Mouse (Mus musculus) frontal cortex, adult (tissue): ENCODE results near the gene Arl6ip1.
"Not testable (repeated sequence)": the region's sequence is repeated elsewhere in the genome, so short reads cannot be mapped to it uniquely, and the experiment has no call there.

ENCODE experiments used
- ATAC-seq: cut with Nextera tagmentation; 2 replicates; pipeline ENCODE4 v1.9.2; 2017; ENCODE audit warnings: mild to moderate bottlenecking, moderate library complexity, mixed read lengths; ENCODE audit not compliant: low TSS enrichment

Arl6ip1 gene

DNA sequence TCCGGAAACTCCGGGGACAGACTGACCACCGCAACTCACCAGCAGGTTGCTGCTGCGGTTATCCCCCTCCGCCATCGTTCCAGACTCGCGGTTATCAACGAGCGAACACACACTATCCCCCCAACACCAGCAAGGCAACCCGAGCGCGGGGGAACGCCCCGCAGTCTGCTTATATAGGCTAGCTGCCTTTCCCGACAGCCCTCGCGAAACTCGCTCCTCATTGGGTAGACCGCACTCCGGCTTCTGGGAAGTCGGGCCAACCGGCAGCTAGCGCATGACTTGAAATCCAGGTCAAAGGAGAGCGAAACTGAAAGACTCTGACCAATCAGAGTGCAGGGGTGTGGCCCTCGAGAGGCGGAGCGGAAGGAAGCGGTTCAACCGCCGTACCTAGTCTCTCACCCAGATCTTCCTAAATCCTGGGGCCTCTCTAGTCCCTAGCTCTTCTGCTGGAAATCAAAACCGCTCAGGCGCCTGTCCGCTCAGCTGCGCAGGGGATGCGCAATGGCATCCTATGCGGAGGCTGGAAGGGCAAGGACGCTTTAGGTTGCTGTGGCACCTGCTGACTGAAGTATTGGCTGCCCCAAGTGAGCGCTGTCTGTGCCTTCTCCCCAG lies at the start of gene Arl6ip1:
Arl6ip1 (minus strand) TSS at position 233 of the 612 bp plus-strand sequence.
- ATAC-seq, result peak; percentile 98

DNA sequence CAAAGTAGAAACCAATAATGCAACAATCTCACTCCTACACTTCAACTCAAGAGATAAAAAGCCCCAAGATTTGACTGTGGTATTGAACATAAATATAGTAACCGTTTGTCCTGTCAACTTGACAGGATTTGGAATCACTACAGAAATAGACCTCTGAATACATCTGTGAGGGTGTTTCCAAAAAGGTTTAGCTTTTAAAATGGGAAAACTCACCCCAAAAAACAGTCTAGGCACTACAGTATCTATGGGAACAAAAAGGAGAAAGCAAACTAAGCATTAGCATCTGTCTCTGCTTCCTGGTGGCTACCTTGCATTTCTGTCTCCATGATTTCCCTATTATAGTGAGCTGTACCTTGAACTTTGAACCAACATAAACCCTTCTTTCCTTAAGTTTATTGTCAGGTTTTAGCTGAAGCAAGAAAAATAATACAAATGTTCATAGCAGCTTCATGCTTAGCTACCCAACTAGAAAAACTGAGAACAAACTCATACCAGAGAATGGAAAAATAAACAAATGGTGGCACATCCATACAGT lies 46.4 kb upstream of the Arl6ip1 start:
- peak; percentile 72 for ATAC-seq

DNA sequence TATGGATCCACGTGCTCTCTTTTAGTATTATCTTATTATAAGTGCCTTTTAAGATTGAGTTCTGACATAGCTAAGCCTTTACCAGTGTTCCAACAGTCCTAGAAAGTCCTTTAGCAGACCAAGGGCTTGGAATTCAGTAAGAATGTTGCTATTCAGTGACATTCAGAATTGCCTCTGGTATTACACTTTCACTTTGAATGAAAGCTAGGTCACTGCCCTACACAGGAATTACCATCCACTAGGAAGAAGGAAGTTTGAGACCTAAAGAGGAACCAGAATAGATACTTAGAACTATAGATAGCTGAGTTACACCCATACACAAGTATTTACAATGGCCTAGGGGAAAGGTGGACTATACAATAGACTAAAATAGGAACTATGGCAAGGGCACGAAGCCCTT lies 40.7 kb upstream of the Arl6ip1 start:
- not testable (repeated sequence) for ATAC-seq

- no peak for ATAC-seq
Measured at GRCm38 (mm10) chr7:118163006-118163405, 33.5 kb upstream of the Arl6ip1 start.

DNA sequence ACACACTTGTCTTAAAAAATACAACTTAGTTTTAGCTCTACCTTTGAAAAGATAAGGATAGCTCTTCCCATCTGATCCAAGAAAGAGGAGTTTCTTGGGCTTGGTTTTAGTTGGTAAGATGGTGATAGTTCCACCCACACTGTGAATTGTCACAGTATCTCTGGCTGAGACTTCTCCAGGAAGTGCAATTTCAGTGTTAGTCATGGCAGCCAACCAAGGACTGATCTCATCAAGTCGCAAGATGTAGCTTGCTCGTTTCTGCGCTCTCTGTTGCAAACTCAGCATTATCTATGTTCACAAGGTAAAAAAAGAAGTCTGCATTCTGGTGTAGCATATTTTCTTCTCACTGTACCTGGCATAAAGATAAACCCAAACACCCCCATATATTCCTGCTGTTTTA lies 30.7 kb upstream of the Arl6ip1 start:
- ATAC-seq, result peak; percentile 99

GRCm38 (mm10) chr7:118156461-118156860 lies 27.0 kb upstream of the Arl6ip1 start:
- no peak for ATAC-seq

DNA sequence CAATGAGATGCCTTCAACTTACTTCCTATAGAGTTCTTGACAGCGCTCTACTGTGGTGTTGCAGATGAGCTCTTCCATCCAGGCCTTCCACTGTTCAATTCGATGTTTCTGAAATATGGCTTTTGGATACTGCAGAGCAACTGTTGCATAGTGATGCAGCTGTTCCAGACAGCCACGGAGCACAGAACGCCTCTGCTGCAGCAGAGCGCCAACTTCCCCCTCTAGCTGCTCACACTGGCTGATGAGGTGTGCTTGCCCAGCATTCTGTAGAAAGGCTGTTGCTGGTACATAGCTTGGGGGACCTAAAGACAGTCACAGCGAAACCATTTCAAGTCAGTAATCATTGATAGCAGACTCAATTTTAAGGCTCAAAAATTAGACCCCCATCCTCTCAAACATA lies 24.7 kb upstream of the Arl6ip1 start:
- peak; percentile 95 for ATAC-seq

- no peak for ATAC-seq
Measured at GRCm38 (mm10) chr7:118143602-118144001, 14.1 kb upstream of the Arl6ip1 start.

DNA sequence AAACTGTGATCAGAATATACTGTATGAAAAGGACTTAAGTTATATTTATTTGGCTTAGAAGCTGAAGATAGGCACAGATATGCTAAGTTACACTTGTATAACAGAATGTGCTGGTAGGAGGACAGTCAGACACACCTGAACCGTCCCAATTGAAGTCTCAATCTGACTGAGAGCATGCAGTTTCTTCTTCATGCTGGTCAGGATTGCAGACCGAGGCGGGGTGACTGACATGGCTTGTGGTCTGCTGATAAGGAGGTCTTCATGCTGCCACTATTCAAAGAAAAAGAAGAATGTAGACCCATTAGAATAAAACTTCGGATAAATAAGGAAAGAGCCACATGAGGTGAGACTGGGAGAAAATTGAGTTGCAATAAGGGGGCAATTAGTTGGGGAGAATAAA lies 13.7 kb upstream of the Arl6ip1 start:
- ATAC-seq, result no peak

- no peak for ATAC-seq
Measured at GRCm38 (mm10) chr7:118141271-118141670, 11.8 kb upstream of the Arl6ip1 start.

DNA sequence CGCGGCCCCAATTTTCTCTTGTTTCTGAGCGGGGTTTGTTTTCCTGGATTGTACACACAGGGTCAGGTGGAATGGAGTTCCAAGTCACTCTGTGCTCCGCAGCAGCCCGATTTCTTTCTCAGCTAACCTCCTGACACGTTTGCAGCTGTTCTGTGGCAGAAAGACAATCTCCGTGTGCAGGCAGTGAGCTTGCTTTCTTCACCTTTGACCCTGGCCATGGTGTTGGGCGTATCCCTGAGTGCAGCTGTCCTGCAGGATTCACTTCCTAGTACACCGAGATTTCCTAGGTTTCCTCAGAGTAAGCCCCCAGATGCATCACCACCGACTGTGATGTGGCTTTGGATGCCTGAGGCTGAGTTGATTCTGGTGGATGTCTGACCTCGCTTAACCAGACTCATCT lies 5.7 kb upstream of the Arl6ip1 start:
- no peak for ATAC-seq

GRCm38 (mm10) chr7:118128925-118129429 lies 485 bp downstream of the Arl6ip1 start:
- peak; percentile 25; the same call in 1 of the 2 replicates for ATAC-seq

- no peak for ATAC-seq
Measured at GRCm38 (mm10) chr7:118126219-118126875, 3.1 kb downstream of the Arl6ip1 start.

DNA sequence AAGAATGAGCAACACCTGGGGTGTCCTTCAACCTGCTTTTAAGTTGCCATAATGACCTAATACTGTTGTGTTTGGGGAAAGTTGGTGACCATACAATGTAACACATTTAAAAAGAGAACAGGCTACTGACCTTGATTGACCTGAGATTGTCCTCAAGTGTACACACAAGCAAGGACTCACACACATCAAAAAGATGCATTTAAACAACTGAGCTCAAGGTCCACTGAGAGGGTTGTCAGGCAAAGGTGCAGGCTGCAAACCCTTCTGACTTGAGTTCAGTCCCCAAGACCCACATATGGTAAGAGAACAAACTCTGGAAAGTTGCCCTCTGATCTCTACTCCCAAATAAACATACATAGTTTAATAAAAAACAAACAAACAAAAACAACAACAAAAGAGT lies 3.7 kb downstream of the Arl6ip1 start:
- no peak for ATAC-seq

DNA sequence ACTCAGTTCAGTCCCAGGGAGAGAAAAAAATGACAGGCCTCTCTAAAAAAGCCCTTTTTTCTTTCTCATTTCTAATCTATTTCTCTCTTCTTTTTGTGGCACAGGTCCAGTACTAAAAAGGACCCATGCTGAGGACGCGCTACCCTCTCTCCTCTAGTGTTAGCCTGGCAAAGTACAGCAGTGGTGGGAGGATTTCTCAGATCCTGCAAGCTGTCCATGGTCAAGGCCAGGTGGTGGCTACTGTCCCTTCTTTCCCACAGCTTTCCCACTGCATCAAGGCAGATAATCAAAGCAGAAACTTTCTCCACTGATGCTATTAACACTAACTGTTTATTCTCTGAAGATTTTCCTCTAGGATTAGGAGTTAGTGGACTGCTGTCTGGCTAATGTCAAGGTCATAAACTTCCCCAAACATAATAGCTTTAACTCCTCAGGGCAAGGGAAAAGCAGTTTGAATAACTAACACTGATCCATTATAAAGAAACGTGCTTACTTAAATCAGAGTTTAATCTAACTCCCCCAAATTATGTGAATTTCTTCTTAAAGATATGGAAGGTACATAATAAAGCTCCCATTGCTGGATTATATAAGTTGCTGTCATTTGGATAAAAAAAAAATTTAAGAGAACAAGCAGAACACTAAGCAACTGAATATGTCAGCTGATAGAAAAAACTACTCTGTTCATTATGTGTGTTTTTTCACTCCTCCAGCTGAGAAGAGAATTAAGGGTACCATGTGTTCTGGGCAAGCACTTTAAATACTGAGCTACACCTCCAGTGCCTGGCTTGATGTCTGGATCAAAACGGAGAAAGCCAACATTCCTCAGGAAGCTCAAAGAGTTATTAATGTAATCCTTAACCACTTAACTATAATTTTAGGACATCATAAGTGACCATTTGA lies 5.7 kb downstream of the Arl6ip1 start:
- peak; percentile 71 for ATAC-seq

GRCm38 (mm10) chr7:118122235-118122634 lies 7.2 kb downstream of the Arl6ip1 start:
- no peak for ATAC-seq

GRCm38 (mm10) chr7:118120654-118121053 lies 8.8 kb downstream of the Arl6ip1 start:
- no peak for ATAC-seq

DNA sequence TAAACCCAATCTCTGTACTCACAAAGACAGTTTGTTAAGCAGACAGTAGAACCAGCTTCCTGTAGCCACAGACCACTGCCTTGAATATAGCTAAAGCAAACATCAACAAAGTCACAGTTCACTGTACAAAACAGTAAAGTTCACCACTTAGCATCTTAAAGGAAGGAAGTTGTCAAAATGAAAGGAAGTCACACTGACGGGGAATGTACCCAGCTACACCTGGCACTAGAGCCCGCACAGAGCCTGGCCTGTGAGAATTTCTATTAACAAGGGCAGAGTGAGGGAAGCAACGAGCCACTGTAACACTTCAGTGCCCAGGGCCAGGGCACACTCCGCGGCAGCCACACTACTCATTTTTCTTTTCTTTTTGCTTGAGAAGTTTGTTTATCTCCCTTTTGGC lies 9.5 kb downstream of the Arl6ip1 start:
- ATAC-seq, result no peak

- no peak for ATAC-seq
Measured at GRCm38 (mm10) chr7:118119142-118119541, 10.3 kb downstream of the Arl6ip1 start.

GRCm38 (mm10) chr7:118118426-118118825 lies 11.0 kb downstream of the Arl6ip1 start:
- ATAC-seq, result no peak

- no peak for ATAC-seq
Measured at GRCm38 (mm10) chr7:118117539-118118210, 11.8 kb downstream of the Arl6ip1 start.
